Mouse (Mus musculus): ENCODE data around the gene Tmem116.

Gene Tmem116

GRCm38 (mm10) chr5:121535116-121535515, 83.4 kb downstream of the Tmem116 start:
- in situ Hi-C loops (cut with MboI, MseI) = no loop called here

- in situ Hi-C loops (cut with MboI, MseI) = no loop called here
These were observed 85.3 kb downstream of the Tmem116 start for GRCm38 (mm10) chr5:121536921-121537555.

- in situ Hi-C loops (cut with MboI, MseI) = no loop called here
These were observed 85.9 kb downstream of the Tmem116 start for GRCm38 (mm10) chr5:121537588-121537987.

GRCm38 (mm10) chr5:121540066-121540465, 88.4 kb downstream of the Tmem116 start:
- in situ Hi-C loops (cut with MboI, MseI) = no loop called here

GRCm38 (mm10) chr5:121541235-121541634, 89.5 kb downstream of the Tmem116 start:
- in situ Hi-C loops (cut with MboI, MseI) = no loop called here

- in situ Hi-C loops (cut with MboI, MseI) = no loop called here
These were observed 91.7 kb downstream of the Tmem116 start for GRCm38 (mm10) chr5:121543370-121543769.

- in situ Hi-C loops (cut with MboI, MseI) = no loop called here
These were observed 93.5 kb downstream of the Tmem116 start, which contains the start of the genes Adam1a and Gm42878 for GRCm38 (mm10) chr5:121544910-121545792. TSS of gene Adam1a (minus strand) at chr5:121545482. TSS of gene Gm42878 (minus strand) at chr5:121545482.

GRCm38 (mm10) chr5:121545793-121546529, 94.3 kb downstream of the Tmem116 start, which contains the start of gene Mapkapk5:
TSS of gene Mapkapk5 (minus strand) at chr5:121545905.
- in situ Hi-C loops (cut with MboI, MseI) = no loop called here

- in situ Hi-C loops (cut with MboI, MseI) = no loop called here
These were observed 94.8 kb downstream of the Tmem116 start for GRCm38 (mm10) chr5:121546530-121546895.

GRCm38 (mm10) chr5:121547084-121547483, 95.4 kb downstream of the Tmem116 start:
- in situ Hi-C loops (cut with MboI, MseI) = no loop called here

- in situ Hi-C loops (cut with MboI, MseI) = no loop called here
These were observed 97.5 kb downstream of the Tmem116 start for GRCm38 (mm10) chr5:121549196-121549595.

- in situ Hi-C loops (cut with MboI, MseI) = no loop called here
These were observed 110.7 kb downstream of the Tmem116 start for GRCm38 (mm10) chr5:121562436-121562835.

GRCm38 (mm10) chr5:121564468-121564895, 112.8 kb downstream of the Tmem116 start:
- in situ Hi-C loops (cut with MboI, MseI) = no loop called here

- in situ Hi-C loops (cut with MboI, MseI) = no loop called here
These were observed 114.5 kb downstream of the Tmem116 start for GRCm38 (mm10) chr5:121566035-121566681.

GRCm38 (mm10) chr5:121569881-121570420, 118.3 kb downstream of the Tmem116 start:
- in situ Hi-C loops (cut with MboI, MseI) = no loop called here

GRCm38 (mm10) chr5:121570787-121571186, 119.1 kb downstream of the Tmem116 start:
- in situ Hi-C loops (cut with MboI, MseI) = no loop called here

All from T-helper 2 cell (primary cell).